Mouse (Mus musculus) spleen, adult 12 weeks (tissue): ENCODE measurements at regions not wholly inside any gene's neighbourhood (a gene's known extent, or its start where the extent isn't known, plus 50 kb on each side); places are given as distances from the start of the nearest gene placed in this dataset.
"Not testable (repeated sequence)": the region's sequence is repeated elsewhere in the genome, so short reads cannot be mapped to it uniquely, and the experiment has no call there.

Experiments
- DNase-seq: peaks from one replicate; pipeline ENCODE4 v3.0.0; 2022; ENCODE audit warnings: low spot score

GRCm38 (mm10) chr9:31653788-31654187 is 189.5 kb upstream of the Tmem45b start:
- DNase-seq = no peak

GRCm38 (mm10) chr9:31650362-31651130 is 186.3 kb upstream of the Tmem45b start:
- no peak for DNase-seq

GRCm38 (mm10) chr9:31649073-31649472 is 184.8 kb upstream of the Tmem45b start:
- no peak for DNase-seq

- no peak for DNase-seq
These were observed 184.3 kb upstream of the Tmem45b start for GRCm38 (mm10) chr9:31648551-31648950.

- DNase-seq = no peak
These were observed 180.9 kb upstream of the Tmem45b start for GRCm38 (mm10) chr9:31645114-31645513.

- DNase-seq = no peak
These were observed 179.8 kb upstream of the Tmem45b start for GRCm38 (mm10) chr9:31644106-31644505.

- no peak for DNase-seq
These were observed 177.9 kb upstream of the Tmem45b start for GRCm38 (mm10) chr9:31642169-31642568.

GRCm38 (mm10) chr9:31628291-31628690 is 164.0 kb upstream of the Tmem45b start:
- no peak for DNase-seq

- DNase-seq = not testable (repeated sequence)
These were observed 157.3 kb upstream of the Tmem45b start for GRCm38 (mm10) chr9:31621553-31621952.

- DNase-seq = no peak
These were observed 155.1 kb upstream of the Tmem45b start for GRCm38 (mm10) chr9:31619344-31619743.

GRCm38 (mm10) chr9:31614250-31614945 is 150.1 kb upstream of the Tmem45b start:
- DNase-seq = no peak

GRCm38 (mm10) chr9:31611036-31611695 is 146.9 kb upstream of the Tmem45b start:
- DNase-seq = no peak

GRCm38 (mm10) chr9:31610631-31611030 is 146.4 kb upstream of the Tmem45b start:
- DNase-seq = no peak

- DNase-seq = no peak
These were observed 145.9 kb upstream of the Tmem45b start for GRCm38 (mm10) chr9:31610212-31610611.

- no peak for DNase-seq
These were observed 145.5 kb upstream of the Tmem45b start for GRCm38 (mm10) chr9:31609731-31610130.

GRCm38 (mm10) chr9:31608084-31608870 is 144.0 kb upstream of the Tmem45b start:
- DNase-seq = no peak

- no peak for DNase-seq
These were observed 142.7 kb upstream of the Tmem45b start for GRCm38 (mm10) chr9:31606936-31607335.

GRCm38 (mm10) chr9:31604497-31605090 is 140.3 kb upstream of the Tmem45b start:
- DNase-seq = no peak

GRCm38 (mm10) chr9:31602707-31603106 is 138.4 kb upstream of the Tmem45b start:
- DNase-seq = no peak

GRCm38 (mm10) chr9:31595096-31595495 is 130.8 kb upstream of the Tmem45b start:
- DNase-seq = no peak

GRCm38 (mm10) chr9:31587671-31588070 is 123.4 kb upstream of the Tmem45b start:
- no peak for DNase-seq

GRCm38 (mm10) chr9:31583983-31584382 is 119.7 kb upstream of the Tmem45b start:
- no peak for DNase-seq
